Mouse (Mus musculus) brain, embryonic 14.5 days (tissue): ENCODE data around the gene Aplf.

Source experiments
- CTCF ChIP-seq: fragments of 200-500 bp; IDR thresholded peaks from 2 replicates; pipeline ENCODE4 v1.5.1; 2012; ENCODE audit warnings: inconsistent platforms, mild to moderate bottlenecking, moderate library complexity, borderline replicate concordance; ENCODE audit not compliant: insufficient read depth, insufficient read length; ENCODE audit errors: extremely low read depth
- POLR2A ChIP-seq: fragments of 200-500 bp; IDR thresholded peaks from 2 replicates; pipeline ENCODE4 v1.6.1; 2012; ENCODE audit warnings: mild to moderate bottlenecking, inconsistent platforms, borderline replicate concordance; ENCODE audit not compliant: poor library complexity, insufficient read depth, insufficient read length, severe bottlenecking; ENCODE audit errors: extremely low read depth

- TF ChIP-seq CTCF (no peak), POLR2A (no peak)
Measured at GRCm38 (mm10) chr6:87672661-87673060, 668 bp upstream of the Aplf start.
